Mouse (Mus musculus) heart, embryonic 12.5 days (tissue): ENCODE data around the gene B4galnt2. TPM values are rescaled to one million over a fixed set of nuclear protein-coding genes. Genes with fewer than 3 reads are reported as not detected.
A peak's percentile ranks its signal among the peaks of the same experiment; 100 is the strongest.

Experiments used
- ATAC-seq: fragments of 200-750 bp; cut with Nextera tagmentation; 2 replicates; pipeline ENCODE4 v1.8.0; 2017; ENCODE audit warnings: moderate TSS enrichment, moderate library complexity; ENCODE audit not compliant: insufficient number of reproducible peaks, low FRiP score
- H3K27ac ChIP-seq: fragments of 300-500 bp; sonication (generic); 2 replicates; pipeline ENCODE4 v1.5.1; 2016; ENCODE audit warnings: mild to moderate bottlenecking, moderate library complexity; ENCODE audit not compliant: poor library complexity, severe bottlenecking
- H3K27me3 ChIP-seq: fragments of 300-500 bp; sonication (generic); replicated peaks from 2 replicates; pipeline ENCODE4 v1.6.1; 2016; ENCODE audit warnings: mild to moderate bottlenecking, moderate library complexity
- H3K36me3 ChIP-seq: fragments of 300-500 bp; sonication (generic); 2 replicates; pipeline ENCODE4 v1.6.1; 2016; ENCODE audit warnings: mild to moderate bottlenecking, moderate library complexity
- H3K4me1 ChIP-seq: fragments of 300-500 bp; sonication (generic); replicated peaks from 2 replicates; pipeline ENCODE4 v1.6.1; 2016; ENCODE audit warnings: mild to moderate bottlenecking
- H3K4me2 ChIP-seq: fragments of 300-500 bp; sonication (generic); 2 replicates; pipeline ENCODE4 v1.6.1; 2016; ENCODE audit warnings: mild to moderate bottlenecking, moderate library complexity
- H3K4me3 ChIP-seq: fragments of 300-500 bp; sonication (generic); 2 replicates; pipeline ENCODE4 v1.5.1; 2016; ENCODE audit warnings: mild to moderate bottlenecking
- H3K9ac ChIP-seq: fragments of 300-500 bp; sonication (generic); 2 replicates; pipeline ENCODE4 v1.6.1; 2016; ENCODE audit warnings: mild to moderate bottlenecking, moderate library complexity
- H3K9me3 ChIP-seq: fragments of 300-500 bp; sonication (generic); replicated peaks from 2 replicates; pipeline ENCODE4 v1.6.1; 2016; ENCODE audit warnings: mild to moderate bottlenecking, moderate library complexity
- WGBS: fragments of 180-500 bp; shearing (Covaris S2); methylation state at CpG from one replicate; pipeline ENCODE4 v1.1.7; 2016; 5-methylcytosine and 5-hydroxymethylcytosine counted together
- polyA plus RNA-seq: library from polyadenylated mRNA; unstranded; fragments of >200 nt; fragmentation: Nextera tagmentation; extraction: Ambion mirVana; gene quantifications from 2 replicates; pipeline ENCODE4 v1.2.1, GENCODE M21; 2016

B4galnt2 gene
- polyA plus RNA-seq, 1 experiment from 2014 or later: 0.13 TPM

DNA sequence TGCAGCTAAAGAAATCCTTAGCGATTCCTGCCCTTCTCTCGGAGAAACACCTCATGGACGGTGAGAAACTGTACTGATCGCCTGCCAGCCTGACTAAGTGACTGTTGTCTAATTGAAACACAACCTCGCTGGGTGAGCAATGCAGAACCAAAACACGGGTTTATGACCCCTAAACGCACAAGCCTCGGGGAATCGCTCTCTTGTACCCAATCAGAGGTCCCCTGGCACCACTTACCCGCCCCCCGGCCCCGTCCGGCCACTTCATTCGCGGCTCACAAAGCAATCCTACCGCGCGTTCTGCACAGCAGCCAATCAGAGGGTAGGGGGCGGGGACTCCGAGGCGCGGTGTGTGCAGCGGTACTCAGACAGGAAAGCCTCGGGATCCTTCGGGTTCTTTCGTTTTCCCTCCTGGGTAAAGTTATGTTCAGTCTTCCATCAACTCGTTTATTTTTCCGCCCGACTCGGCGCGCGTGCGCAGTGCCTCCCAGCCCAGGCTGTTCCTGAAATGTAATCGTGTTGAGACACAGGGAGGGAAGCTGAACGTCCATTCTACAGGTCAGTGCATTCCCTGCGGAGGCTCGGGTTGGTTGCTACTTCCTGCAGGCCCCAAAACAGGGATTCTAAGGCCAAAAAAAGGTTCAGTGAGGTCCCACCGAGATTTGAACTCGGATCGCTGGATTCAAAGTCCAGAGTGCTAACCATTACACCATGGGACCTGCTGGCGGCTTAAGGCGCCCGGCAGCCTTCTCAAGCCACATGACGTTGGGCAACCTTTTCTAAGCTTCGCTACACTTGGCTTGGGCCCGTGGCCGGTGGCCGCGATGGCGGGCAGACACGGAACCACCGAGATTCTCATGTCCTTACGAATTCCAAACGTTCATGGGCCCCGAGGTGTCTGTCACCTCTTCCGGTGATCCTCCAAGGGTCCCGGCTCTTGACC, 55.9 kb downstream of the B4galnt2 start:
- Histone ChIP-seq H3K27me3 (no peaks in the 10 kb centered on the region), H3K27ac (peak overlapping the region; percentile 96), H3K36me3 (no peaks in the 10 kb centered on the region), H3K4me2 (peak overlapping the region; percentile 79), H3K4me1 (peaks cover 10% of the 10 kb centered on the region), H3K4me3 (peak overlapping the region; percentile 77), H3K9ac (peak overlapping the region; percentile 73), H3K9me3 (no peaks in the 10 kb centered on the region)
- ATAC-seq: peak; percentile 98
- WGBS: under 1% methylated on average over 58 of the region's 58 CpGs

- 24% methylated on average over 21 of the region's 21 CpGs for WGBS
- Histone ChIP-seq H3K4me3 (peak overlapping the region; percentile 77), H3K27me3 (no peaks in the 10 kb centered on the region), H3K9ac (peak overlapping the region; percentile 73), H3K9me3 (peaks cover 3% of the 10 kb centered on the region; the same call in 1 of the 2 replicates), H3K4me2 (peak overlapping the region; percentile 79), H3K36me3 (no peaks in the 10 kb centered on the region), H3K4me1 (peaks cover 10% of the 10 kb centered on the region), H3K27ac (peak overlapping the region; percentile 96)
- ATAC-seq: no peak
These were observed 56.8 kb downstream of the B4galnt2 start for GRCm38 (mm10) chr11:95857716-95858527.

- peaks cover 2% of the 10 kb centered on the region; the same call in 1 of the 2 replicates for H3K27me3 ChIP-seq
- no peak overlapping the region for H3K9ac ChIP-seq
- H3K4me3 ChIP-seq: no peak overlapping the region
- H3K27ac ChIP-seq: no peak overlapping the region
- 73% methylated on average over 4 of the region's 4 CpGs for WGBS
- no peaks in the 10 kb centered on the region for H3K36me3 ChIP-seq
- no peak for ATAC-seq
- peaks cover 3% of the 10 kb centered on the region; the same call in 1 of the 2 replicates for H3K9me3 ChIP-seq
- H3K4me1 ChIP-seq: peaks cover 10% of the 10 kb centered on the region
- H3K4me2 ChIP-seq: no peak overlapping the region; the same call in 1 of the 2 replicates
These were observed 57.4 kb downstream of the B4galnt2 start for GRCm38 (mm10) chr11:95857306-95857705.

DNA sequence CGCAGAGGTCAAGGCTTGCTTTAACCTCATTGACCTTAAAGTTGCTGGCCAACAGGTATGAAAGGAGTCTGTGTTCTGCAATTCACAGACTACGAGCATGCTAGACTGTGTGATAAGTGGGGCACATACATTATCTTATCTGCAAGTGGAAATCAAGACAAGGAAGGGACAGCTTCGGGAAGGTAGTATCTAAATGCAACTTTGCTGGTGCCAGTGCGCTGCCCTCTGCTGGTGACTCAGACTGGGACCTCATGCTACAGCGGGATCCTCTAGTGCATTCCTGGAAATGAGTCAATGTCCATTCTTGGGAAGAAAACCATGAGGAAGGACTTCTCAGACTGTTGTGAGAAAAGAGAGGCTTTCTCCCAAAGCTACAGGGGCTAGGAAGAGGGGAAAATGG, 61.0 kb downstream of the B4galnt2 start:
- Histone ChIP-seq H3K4me3 (no peak overlapping the region), H3K36me3 (no peaks in the 10 kb centered on the region), H3K9me3 (peaks cover 3% of the 10 kb centered on the region; the same call in 1 of the 2 replicates), H3K4me2 (no peak overlapping the region), H3K27me3 (peaks cover 9% of the 10 kb centered on the region; the same call in 1 of the 2 replicates), H3K27ac (no peak overlapping the region), H3K4me1 (peaks cover 3% of the 10 kb centered on the region; the same call in 1 of the 2 replicates), H3K9ac (no peak overlapping the region)
- WGBS: 42% methylated on average over 5 of the region's 5 CpGs
- ATAC-seq: no peak

DNA sequence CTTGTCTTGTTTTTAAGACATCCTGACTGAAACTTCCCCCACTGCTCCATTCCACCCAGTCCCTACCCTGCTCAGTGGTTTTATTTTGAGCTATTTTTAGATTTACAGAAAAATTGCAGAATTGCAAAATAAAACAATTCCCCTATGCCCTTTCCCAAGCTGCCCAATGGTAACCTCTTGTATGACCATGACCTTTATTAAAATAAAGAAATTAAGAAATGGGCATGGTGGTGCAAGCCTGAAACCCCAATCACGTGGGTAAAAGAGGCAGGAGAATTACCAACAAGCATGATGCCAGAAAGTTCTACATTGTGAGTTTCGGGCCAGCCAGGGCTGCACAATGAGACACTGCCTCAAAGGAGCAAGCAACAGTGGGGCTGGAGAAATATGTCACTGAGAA, 63.8 kb downstream of the B4galnt2 start:
- no peak overlapping the region for H3K9ac ChIP-seq
- 0 out of 2 replicates have a peak, but pooled peaks cover under 1% of the 10 kb centered on the region for H3K36me3 ChIP-seq
- H3K9me3 ChIP-seq: peaks cover 7% of the 10 kb centered on the region; the same call in 1 of the 2 replicates
- no peaks in the 10 kb centered on the region for H3K4me1 ChIP-seq
- no peak overlapping the region for H3K4me3 ChIP-seq
- H3K27ac ChIP-seq: no peak overlapping the region
- H3K4me2 ChIP-seq: no peak overlapping the region
- no peak for ATAC-seq
- H3K27me3 ChIP-seq: peaks cover 9% of the 10 kb centered on the region; the same call in 1 of the 2 replicates
- WGBS: 64% methylated on average over 2 of the region's 2 CpGs

GRCm38 (mm10) chr11:95844935-95845334, 69.8 kb downstream of the B4galnt2 start:
- 55% methylated on average over 4 of the region's 4 CpGs for WGBS
- Histone ChIP-seq H3K9me3 (peaks cover 4% of the 10 kb centered on the region; the same call in 1 of the 2 replicates), H3K4me3 (peak overlapping the region; percentile 33), H3K9ac (no peak overlapping the region), H3K4me2 (peak overlapping the region; percentile 62), H3K4me1 (peaks cover 17% of the 10 kb centered on the region), H3K27me3 (peaks cover 2% of the 10 kb centered on the region; the same call in 1 of the 2 replicates), H3K36me3 (0 out of 2 replicates have a peak, but pooled peaks cover 5% of the 10 kb centered on the region), H3K27ac (no peak overlapping the region)
- ATAC-seq: no peak

- Histone ChIP-seq H3K9me3 (peaks cover 4% of the 10 kb centered on the region; the same call in 1 of the 2 replicates), H3K27ac (peak overlapping the region; percentile 76), H3K36me3 (0 out of 2 replicates have a peak, but pooled peaks cover 5% of the 10 kb centered on the region), H3K27me3 (peaks cover 2% of the 10 kb centered on the region; the same call in 1 of the 2 replicates), H3K4me2 (peak overlapping the region; percentile 62), H3K4me1 (peaks cover 21% of the 10 kb centered on the region), H3K9ac (no peak overlapping the region), H3K4me3 (peak overlapping the region; percentile 33)
- ATAC-seq: no peak
- 49% methylated on average over 6 of the region's 6 CpGs for WGBS
These were observed 71.2 kb downstream of the B4galnt2 start for GRCm38 (mm10) chr11:95843421-95843950.

DNA sequence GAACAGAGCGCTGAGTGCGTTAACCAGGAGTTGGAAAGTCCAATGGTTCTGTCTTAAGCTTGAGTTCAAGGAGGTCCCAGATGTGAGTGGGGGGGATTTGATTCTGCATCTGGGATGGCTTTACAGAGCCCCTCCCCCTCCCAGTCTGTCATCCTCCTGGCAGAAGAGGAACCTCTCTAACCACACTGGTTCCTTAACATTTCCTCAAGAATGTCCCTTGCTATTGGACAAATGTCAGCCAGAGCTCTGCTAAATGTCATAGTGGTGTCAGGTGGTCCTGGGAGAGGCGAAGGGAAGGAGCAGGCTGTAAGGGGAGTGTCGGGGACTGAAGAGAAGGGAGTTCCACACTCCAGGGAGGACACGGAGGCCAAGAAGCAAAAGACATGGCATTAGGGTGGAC, 71.7 kb downstream of the B4galnt2 start:
- Histone ChIP-seq H3K4me2 (peak overlapping the region; percentile 62), H3K4me3 (peak overlapping the region; percentile 33), H3K4me1 (peaks cover 26% of the 10 kb centered on the region), H3K9me3 (peaks cover 1% of the 10 kb centered on the region; the same call in 1 of the 2 replicates), H3K9ac (no peak overlapping the region), H3K27me3 (peaks cover 2% of the 10 kb centered on the region; the same call in 1 of the 2 replicates), H3K36me3 (0 out of 2 replicates have a peak, but pooled peaks cover 5% of the 10 kb centered on the region), H3K27ac (peak overlapping the region; percentile 76)
- ATAC-seq: peak; percentile 30; the same call in 1 of the 2 replicates
- WGBS: 38% methylated on average over 5 of the region's 5 CpGs

- ATAC-seq: peak; percentile 84
- WGBS: 14% methylated on average over 11 of the region's 11 CpGs
These were observed 72.5 kb downstream of the B4galnt2 start, which contains the start of gene Abi3 for GRCm38 (mm10) chr11:95842074-95842681. TSS of gene Abi3 (minus strand) at chr11:95842476.

GRCm38 (mm10) chr11:95841498-95841830, 73.2 kb downstream of the B4galnt2 start:
- Histone ChIP-seq H3K9me3 (no peaks in the 10 kb centered on the region), H3K36me3 (0 out of 2 replicates have a peak, but pooled peaks cover 5% of the 10 kb centered on the region), H3K4me3 (peak overlapping the region; percentile 44), H3K9ac (peak overlapping the region; percentile 57), H3K27me3 (peaks cover 2% of the 10 kb centered on the region; the same call in 1 of the 2 replicates), H3K4me1 (peaks cover 40% of the 10 kb centered on the region), H3K27ac (peak overlapping the region; percentile 78), H3K4me2 (peak overlapping the region; percentile 62)
- WGBS: 44% methylated on average over 10 of the region's 10 CpGs
- no peak for ATAC-seq

More at GRCm38 (mm10) chr11:95842074-95842681, 72.5 kb downstream of the B4galnt2 start, which contains the start of gene Abi3:
- Histone ChIP-seq H3K4me2 (peak within 1 kb of the TSS; percentile 62), H3K4me3 (peak within 1 kb of the TSS; percentile 44), H3K9ac (peak within 1 kb of the TSS; percentile 57), H3K4me1 (peaks cover 33% of the 10 kb centered on the region), H3K27ac (peak within 1 kb of the TSS; percentile 78), H3K9me3 (no peaks in the 10 kb centered on the region), H3K27me3 (peaks cover 2% of the 10 kb centered on the region; the same call in 1 of the 2 replicates), H3K36me3 (0 out of 2 replicates have a peak, but pooled peaks cover 5% of the 10 kb centered on the region)
